Mouse (Mus musculus) left cerebral cortex, adult 2 months (tissue): ENCODE data around the gene Olfr1446. TPM values are rescaled to one million over a fixed set of nuclear protein-coding genes. Genes with fewer than 3 reads are reported as not detected.

Source experiments
- DNase-seq, 2 experiments: peaks; one replicate each; pipeline ENCODE4 v3.0.0; 2021 to 2022; ENCODE audit warnings: low spot score in 2 of 2, mixed read lengths in 1 of 2; ENCODE audit errors: extremely low spot score in 1 of 2
- H3K27ac ChIP-seq: fragments of 200-600 bp; 2 replicates; pipeline ENCODE4 v1.8.1; 2022
- H3K4me3 ChIP-seq: fragments of 200-600 bp; 2 replicates; pipeline ENCODE4 v1.8.1; 2022
- CTCF ChIP-seq: fragments of 200-600 bp; IDR thresholded peaks from 2 replicates; pipeline ENCODE4 v1.8.1; 2022; ENCODE audit warnings: antibody characterized with exemption, mild to moderate bottlenecking, moderate library complexity
- intact Hi-C: fragments of 180-260 bp; cut with DNase I; formaldehyde crosslinking; loops from one replicate; pipeline ENCODE4 v1.15.1; 2025
- long read RNA-seq, 2 experiments: library from polyadenylated mRNA; stranded (forward); transcript quantifications; one replicate each; pipeline ENCODE4 v2.0.0; 2021; ENCODE audit warnings: borderline mapping rate in 2 of 2
- total RNA-seq, 2 experiments: library from RNA; stranded (reverse); gene quantifications; 2 replicates each; pipeline ENCODE4 v1.2.3; 2021

Gene Olfr1446
- total RNA-seq: not detected
- long read RNA-seq, experiment 1: 0 reads
- long read RNA-seq, experiment 2: 0 reads

DNA sequence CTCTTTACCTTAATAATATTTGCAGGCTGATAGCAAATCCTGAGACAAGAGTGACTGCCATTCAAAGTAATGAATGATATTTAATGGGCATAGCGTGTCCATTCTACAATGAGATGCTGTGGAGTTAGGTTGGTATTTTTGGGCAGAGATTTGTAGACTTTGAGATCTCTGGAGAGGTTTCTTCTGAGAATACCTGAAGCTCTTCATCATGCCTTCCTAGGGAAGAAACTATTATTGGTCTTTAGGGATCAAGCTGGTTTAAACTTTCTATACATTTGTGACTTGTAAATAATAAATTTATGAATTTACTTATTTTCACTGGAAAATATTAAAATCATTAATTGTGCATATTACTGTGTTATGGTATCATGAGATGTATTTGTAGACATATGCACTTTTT lies at the start of gene Olfr1446:
TSS of gene Olfr1446 (minus strand) at position 101 of the 400 bp plus-strand sequence.
- Histone ChIP-seq H3K4me3 (no peak within 1 kb of the TSS), H3K27ac (no peak within 1 kb of the TSS)
- DNase-seq: no peak
- no peak for TF ChIP-seq CTCF
- intact Hi-C loops: no loop called here

DNA sequence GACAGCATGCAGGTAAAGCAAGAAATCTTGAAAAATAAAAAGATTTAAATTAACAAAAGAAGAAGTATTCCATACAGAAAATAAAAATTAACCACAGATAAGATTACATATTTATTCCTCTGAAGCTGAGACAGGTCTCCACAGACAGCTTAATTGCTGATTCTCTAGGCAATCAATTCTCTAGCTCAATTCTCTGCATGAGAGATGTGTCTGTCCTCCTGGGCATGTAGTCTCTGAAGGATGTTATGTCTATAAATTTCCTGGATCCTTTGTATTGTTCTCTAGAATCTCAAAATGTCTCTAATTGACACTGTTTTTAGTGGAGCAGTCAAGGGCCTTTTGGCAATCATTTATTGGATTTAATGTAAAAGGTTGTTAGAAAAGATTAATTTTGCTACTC lies 37.2 kb upstream of the Olfr1446 start, which contains the start of gene Olfr1449:
TSS of gene Olfr1449 (plus strand) at position 301 of the 400 bp plus-strand sequence.
- no peak within 1 kb of the TSS for H3K4me3 ChIP-seq
- H3K27ac ChIP-seq: no peak within 1 kb of the TSS
- no peak for DNase-seq
- TF ChIP-seq CTCF: no peak
- intact Hi-C loops: no loop called here

GRCm38 (mm10) chr19:12924319-12924718 lies 31.0 kb upstream of the Olfr1446 start, which contains the start of gene Olfr1448:
TSS of gene Olfr1448 (minus strand) at chr19:12924419.
- intact Hi-C loops: no loop called here
- no peak for TF ChIP-seq CTCF
- no peak within 1 kb of the TSS for H3K4me3 ChIP-seq

DNA sequence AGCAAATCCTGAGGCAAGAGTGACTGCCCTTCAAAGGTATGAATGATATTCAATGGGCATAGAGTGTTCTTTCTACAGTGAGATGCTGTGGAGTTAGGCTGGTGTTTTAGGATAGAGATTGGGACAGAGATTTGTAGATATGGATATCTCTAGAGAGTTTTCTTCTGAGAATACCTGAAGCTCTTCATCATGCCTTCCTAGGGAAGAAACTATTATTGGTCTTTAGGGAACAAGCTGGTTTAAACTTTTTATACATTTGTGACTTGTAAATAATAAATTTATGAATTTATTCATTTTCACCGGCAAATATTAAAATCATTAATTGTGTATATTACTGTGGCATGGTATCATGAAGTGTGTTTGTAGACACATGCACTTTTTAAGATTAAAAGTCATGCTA lies 10.3 kb upstream of the Olfr1446 start, which contains the start of gene Olfr1447:
TSS of gene Olfr1447 (minus strand) at position 101 of the 400 bp plus-strand sequence.
- no peak for TF ChIP-seq CTCF
- H3K27ac ChIP-seq: no peak within 1 kb of the TSS
- no peak for DNase-seq
- no peak within 1 kb of the TSS for H3K4me3 ChIP-seq
- intact Hi-C loops: no loop called here

More at GRCm38 (mm10) chr19:12924319-12924718, 31.0 kb upstream of the Olfr1446 start, which contains the start of gene Olfr1448:
- no peak within 1 kb of the TSS for H3K27ac ChIP-seq
- no peak for DNase-seq

GRCm38 (mm10) chr19:12883555-12883954 lies 9.8 kb downstream of the Olfr1446 start, which contains the start of gene Olfr1445:
TSS of gene Olfr1445 (plus strand) at chr19:12883855.
- no peak for TF ChIP-seq CTCF
- no peak within 1 kb of the TSS for H3K27ac ChIP-seq
- intact Hi-C loops: no loop called here
- DNase-seq: no peak
- no peak within 1 kb of the TSS for H3K4me3 ChIP-seq

- intact Hi-C loops: no loop called here
- no peak for TF ChIP-seq CTCF
- Histone ChIP-seq H3K27ac (no peak within 1 kb of the TSS), H3K4me3 (no peak within 1 kb of the TSS)
- DNase-seq: no peak
Observed at GRCm38 (mm10) chr19:12856983-12857382, 36.3 kb downstream of the Olfr1446 start, which contains the start of gene Olfr1444. TSS of gene Olfr1444 (plus strand) at chr19:12857283.

DNA sequence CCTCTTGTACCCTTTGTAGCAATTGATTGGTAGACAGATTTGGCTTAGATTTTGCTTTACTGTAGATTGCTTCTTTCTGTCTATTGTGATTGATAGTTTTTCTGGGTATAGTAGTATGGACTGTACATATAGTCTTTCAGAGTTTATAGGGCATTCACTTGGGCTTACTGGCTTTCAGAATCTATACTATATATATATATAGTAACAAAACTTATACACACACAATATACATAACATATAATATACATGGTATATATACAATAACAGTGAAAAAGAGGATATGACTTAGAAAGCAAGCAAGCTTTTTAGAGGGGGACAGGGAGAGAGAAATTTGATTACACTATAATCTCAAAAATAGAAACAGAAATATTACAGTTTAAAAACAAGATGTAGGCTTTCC lies 46.9 kb downstream of the Olfr1446 start, which contains the start of gene Gm5244:
TSS of gene Gm5244 (plus strand) at position 301 of the 400 bp plus-strand sequence.
- no peak for DNase-seq
- no peak for TF ChIP-seq CTCF
- intact Hi-C loops: no loop called here
- Histone ChIP-seq H3K4me3 (no peak within 1 kb of the TSS), H3K27ac (no peak within 1 kb of the TSS)

DNA sequence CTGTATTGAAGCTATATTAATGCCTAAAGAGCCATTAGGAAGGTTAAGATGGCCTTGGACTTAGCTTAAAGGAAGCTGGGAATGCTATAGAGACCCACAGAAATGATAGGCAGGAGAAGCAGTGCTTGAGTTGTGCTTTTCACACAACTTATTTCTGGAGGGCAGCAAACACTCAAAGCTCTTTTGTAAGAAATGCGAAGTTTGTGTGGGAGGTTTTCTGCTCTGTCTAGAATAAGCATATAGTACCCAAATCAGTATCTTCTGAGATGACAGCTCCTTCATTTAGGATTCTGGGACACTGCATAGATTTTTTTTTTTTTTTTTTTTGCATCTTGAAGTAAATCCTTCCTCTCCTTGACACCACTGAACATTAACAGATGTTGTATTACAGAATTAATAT lies 54.8 kb downstream of the Olfr1446 start:
- no peak for DNase-seq
- Histone ChIP-seq H3K27ac (no peak overlapping the region), H3K4me3 (no peak overlapping the region)
- intact Hi-C loops: no loop called here
- no peak for TF ChIP-seq CTCF

Other genes with a start within 250 kb of the Olfr1446 start
- not detected for gene Olfr1442, start 223.1 kb downstream of the Olfr1446 start, total RNA-seq
- gene Olfr1443, start 215.4 kb downstream of the Olfr1446 start, total RNA-seq: not detected
- not detected for gene Keg1, start 197.7 kb downstream of the Olfr1446 start, total RNA-seq
- gene Cntf, start 127.9 kb downstream of the Olfr1446 start, total RNA-seq: 1 to 10 TPM; 2.3 to 4.0 TPM
- 10 to 100 TPM; 89.2 to 97.0 TPM for gene Zfp91, start 97.4 kb downstream of the Olfr1446 start, total RNA-seq
- gene Lpxn, start 97.3 kb downstream of the Olfr1446 start, total RNA-seq: 1 to 10 TPM; 1.4 to 1.5 TPM
- not detected for gene Gm5244, start 46.8 kb downstream of the Olfr1446 start, total RNA-seq
- gene Olfr1444, start 36.2 kb downstream of the Olfr1446 start, total RNA-seq: not detected
- not detected for gene Olfr1445, start 9.7 kb downstream of the Olfr1446 start, total RNA-seq
- gene Olfr1447, start 10.2 kb upstream of the Olfr1446 start, total RNA-seq: not detected
- not detected for gene Olfr1448, start 30.9 kb upstream of the Olfr1446 start, total RNA-seq
- not detected for gene Olfr1449, start 37.3 kb upstream of the Olfr1446 start, total RNA-seq
- gene Olfr1450, start 56.7 kb upstream of the Olfr1446 start, total RNA-seq: not detected
- gene Olfr1451, start 101.5 kb upstream of the Olfr1446 start, total RNA-seq: not detected
- not detected for gene Olfr1453, start 134.8 kb upstream of the Olfr1446 start, total RNA-seq
- gene Olfr1454, start 167.1 kb upstream of the Olfr1446 start, total RNA-seq: not detected
- not detected for gene Olfr1457, start 204.4 kb upstream of the Olfr1446 start, total RNA-seq
- gene Olfr1458, start 213.3 kb upstream of the Olfr1446 start, total RNA-seq: not detected